Mouse (Mus musculus) frontal cortex, postnatal 25 days (tissue): ENCODE results near the gene Ptger4.

Source experiments
- DNase-seq, 2 experiments: peaks; one replicate each; pipeline ENCODE4 v3.0.0; 2022; ENCODE audit warnings: low spot score in 2 of 2

Gene Ptger4

GRCm38 (mm10) chr15:5243959-5244905, at the start of gene Ptger4:
Ptger4 (minus strand) TSS chr15:5244187.
- DNase-seq = peak; percentile 49 to 76

GRCm38 (mm10) chr15:5288412-5288811, 44.4 kb upstream of the Ptger4 start:
- no peak for DNase-seq

- DNase-seq = no peak
These were observed 43.1 kb upstream of the Ptger4 start for GRCm38 (mm10) chr15:5287072-5287471.

GRCm38 (mm10) chr15:5281316-5281715, 37.3 kb upstream of the Ptger4 start:
- DNase-seq = no peak

- no peak for DNase-seq
These were observed 35.8 kb upstream of the Ptger4 start for GRCm38 (mm10) chr15:5279831-5280230.

GRCm38 (mm10) chr15:5278525-5278924, 34.5 kb upstream of the Ptger4 start:
- no peak for DNase-seq

GRCm38 (mm10) chr15:5273981-5274380, 30.0 kb upstream of the Ptger4 start:
- DNase-seq = no peak

- no peak for DNase-seq
These were observed 22.1 kb upstream of the Ptger4 start for GRCm38 (mm10) chr15:5266095-5266494.

GRCm38 (mm10) chr15:5262874-5263504, 19.0 kb upstream of the Ptger4 start:
- DNase-seq = no peak

GRCm38 (mm10) chr15:5262095-5262667, 18.2 kb upstream of the Ptger4 start:
- DNase-seq = no peak

- no peak for DNase-seq
These were observed 17.0 kb upstream of the Ptger4 start for GRCm38 (mm10) chr15:5261004-5261403.

- DNase-seq = no peak
These were observed 16.2 kb upstream of the Ptger4 start for GRCm38 (mm10) chr15:5260183-5260582.

GRCm38 (mm10) chr15:5250182-5250581, 6.2 kb upstream of the Ptger4 start:
- DNase-seq = no peak

GRCm38 (mm10) chr15:5243036-5243958, 690 bp downstream of the Ptger4 start:
- no peak for DNase-seq

- DNase-seq = no peak
These were observed 1.5 kb downstream of the Ptger4 start for GRCm38 (mm10) chr15:5242241-5243035.

GRCm38 (mm10) chr15:5241304-5242201, 2.4 kb downstream of the Ptger4 start:
- DNase-seq = no peak

GRCm38 (mm10) chr15:5240360-5240759, 3.6 kb downstream of the Ptger4 start:
- no peak for DNase-seq

GRCm38 (mm10) chr15:5239901-5240300, 4.1 kb downstream of the Ptger4 start:
- DNase-seq = no peak

GRCm38 (mm10) chr15:5239361-5239760, 4.6 kb downstream of the Ptger4 start:
- no peak for DNase-seq

- DNase-seq = no peak
These were observed 5.4 kb downstream of the Ptger4 start for GRCm38 (mm10) chr15:5238553-5238952.
